ENCODE assay signal across 8 mouse cellular contexts in the genomic region with DNA sequence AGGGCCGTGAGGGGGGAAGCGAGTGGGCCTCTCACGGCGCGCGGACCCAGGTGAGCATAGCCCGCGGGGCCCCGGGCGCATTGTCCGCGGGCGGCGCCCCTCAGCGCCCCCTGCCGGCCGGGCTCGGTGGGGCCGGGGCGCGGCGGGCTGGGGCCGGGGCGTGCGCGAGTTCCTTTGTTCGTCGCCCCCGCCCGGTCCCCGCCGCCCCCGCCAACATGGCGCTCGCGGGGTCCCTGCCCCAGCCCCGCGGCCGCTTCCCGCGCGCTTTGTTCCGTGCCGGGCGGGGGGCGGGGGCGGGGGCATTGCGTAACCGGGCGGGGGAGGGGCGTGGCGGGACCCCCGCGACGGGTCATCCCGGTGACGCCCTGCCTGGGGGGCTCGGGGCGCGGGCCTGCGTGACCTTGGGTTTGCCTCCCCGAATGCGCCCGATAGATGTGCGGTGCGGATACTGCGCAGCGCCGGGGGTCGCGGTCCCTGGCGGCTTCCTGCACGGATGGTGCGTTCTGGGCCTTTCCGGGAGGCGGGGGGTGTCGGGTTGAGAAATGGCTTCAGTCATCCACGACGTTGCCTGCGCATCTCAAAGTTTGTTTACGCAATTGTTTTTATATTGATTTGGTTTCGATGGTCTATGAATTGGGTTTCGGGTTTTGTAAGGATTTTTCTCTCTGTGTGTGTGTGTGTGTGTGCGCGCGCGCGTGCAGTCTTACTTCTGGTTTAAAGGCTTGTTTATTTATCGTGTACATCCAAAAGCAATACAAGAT. TPM values are rescaled to one million over a fixed set of nuclear protein-coding genes. Genes with fewer than 3 reads are reported as not detected.
DNase-seq lines count a peak whose midpoint lies in the region; ATAC-seq and TF ChIP-seq lines count a peak whose summit lies in the region.

No protein-coding gene starts in this region.

- H3K9me3 ChIP-seq in heart, embryonic 15.5 days (replicated peaks): no peaks in the 10 kb centered on the region
- H3K9me3 ChIP-seq in liver, embryonic 13.5 days (replicated peaks): no peaks in the 10 kb centered on the region

- peak; percentile 63 for ATAC-seq in heart, embryonic 15.5 days (replicated peaks; ENCODE audit: insufficient number of reproducible peaks, insufficient read depth, low FRiP score, low read depth)
- ATAC-seq in liver, embryonic 13.5 days (ENCODE audit: low read depth): peak; percentile 83

- peaks cover 2% of the 10 kb centered on the region; the same call in 1 of the 2 replicates for H3K4me1 ChIP-seq in embryonic fibroblast, embryonic 13.5 days (ENCODE audit: control insufficient read depth, insufficient read depth, low read length)
- H3K4me1 ChIP-seq in heart, embryonic 15.5 days (replicated peaks): peaks cover 27% of the 10 kb centered on the region
- peaks cover 28% of the 10 kb centered on the region for H3K4me1 ChIP-seq in liver, embryonic 13.5 days (replicated peaks)

- H3K27ac ChIP-seq in embryonic fibroblast, embryonic 13.5 days (ENCODE audit: insufficient read depth, low read length): peak overlapping the region; percentile 85
- peak overlapping the region; percentile 96 for H3K27ac ChIP-seq in heart, embryonic 15.5 days
- H3K27ac ChIP-seq in liver, embryonic 13.5 days: peak overlapping the region; percentile 71

- WGBS in heart, embryonic 15.5 days: 2% methylated on average over 62 of the region's 89 CpGs
- WGBS in liver, embryonic 13.5 days (ENCODE audit: insufficient replicate concordance): 1% methylated on average over 70 of the region's 89 CpGs

- DNase-seq in 416B (ENCODE audit: low read depth): peak; percentile 62
- DNase-seq in adrenal gland, postnatal 14 days: peak; percentile 80
- peak; percentile 82 for DNase-seq in kidney, postnatal 10 days
- DNase-seq in liver, embryonic 13.5 days: peak; percentile 9
- peak; percentile 81 for DNase-seq in naive thymus-derived CD4-positive, alpha-beta T cell, adult 2 months (ENCODE audit: low read depth)
- peak; percentile 68 for DNase-seq in splenic B cell, adult 2 months (ENCODE audit: low read depth, low spot score)

- peak overlapping the region; percentile 85 for H3K4me3 ChIP-seq in embryonic fibroblast, embryonic 13.5 days (ENCODE audit: insufficient read depth, low read length)
- H3K4me3 ChIP-seq in heart, embryonic 15.5 days: peak overlapping the region; percentile 95
- peak overlapping the region; percentile 81 for H3K4me3 ChIP-seq in liver, embryonic 13.5 days (replicated peaks)

- H3K4me2 ChIP-seq in heart, embryonic 15.5 days: peak overlapping the region; percentile 97
- H3K4me2 ChIP-seq in liver, embryonic 13.5 days: peak overlapping the region; percentile 89

- TF ChIP-seq POLR2A in embryonic fibroblast, embryonic 13.5 days (IDR thresholded peaks at IDR 0.05; ENCODE audit: low read depth, low read length): 0 out of 2 replicates have a peak, but pooled peaks have one; percentile 12

- peak overlapping the region; percentile 96 for H3K9ac ChIP-seq in heart, embryonic 15.5 days
- H3K9ac ChIP-seq in liver, embryonic 13.5 days: peak overlapping the region; percentile 84

- H3K27me3 ChIP-seq in heart, embryonic 15.5 days: no peaks in the 10 kb centered on the region
- H3K27me3 ChIP-seq in liver, embryonic 13.5 days: peaks cover 17% of the 10 kb centered on the region
- H3K27me3 ChIP-seq in splenic B cell, adult 2 months (ENCODE audit: control insufficient read depth, insufficient read depth, low read length, poor library complexity, severe bottlenecking): no peaks in the 10 kb centered on the region

- no peaks in the 10 kb centered on the region; the same call in 1 of the 2 replicates for H3K36me3 ChIP-seq in heart, embryonic 15.5 days
- H3K36me3 ChIP-seq in liver, embryonic 13.5 days: peaks cover 8% of the 10 kb centered on the region; the same call in 1 of the 2 replicates
- H3K36me3 ChIP-seq in splenic B cell, adult 2 months (ENCODE audit: control insufficient read depth, insufficient read depth, low read length, poor library complexity, severe bottlenecking): no peaks in the 10 kb centered on the region

- TF ChIP-seq CTCF in embryonic fibroblast, embryonic 13.5 days (IDR thresholded peaks at IDR 0.05; ENCODE audit: borderline replicate concordance, insufficient read depth, low read length): no peak

RNA-seq across cellular contexts. Expression of a gene that starts 0.5 kb away (rescaled TPM):
- 64.3 and 66.8 TPM in 2 replicates for total RNA-seq in adrenal gland, postnatal 14 days (2021)
- 69.7 and 97.1 TPM in 2 replicates for polyA plus RNA-seq in embryonic fibroblast, embryonic 13.5 days (2011; ENCODE audit: insufficient read length, low read depth, missing spikeins)
- 45.1 and 51.6 TPM in 2 replicates for polyA plus RNA-seq in heart, embryonic 15.5 days (2015; fragmentation: Nextera tagmentation; extraction: Ambion mirVana)
- 10.7 and 11.9 TPM in 2 replicates for polyA plus RNA-seq in liver, embryonic 13.5 days (2015; fragmentation: Nextera tagmentation; extraction: Ambion mirVana)

Comparison
In these comparisons a context has a peak if more than half of its experiments do, and no peak if none do; other contexts are left out.
1. Peak in every context shown above with its lines: DNase-seq, ATAC-seq, H3K4me3 ChIP-seq and H3K27ac ChIP-seq.
2. DNase-seq: peak in every context shown above with its lines; median percentile 82 in kidney, postnatal 10 days; 81 in naive thymus-derived CD4-positive, alpha-beta T cell, adult 2 months; 80 in adrenal gland, postnatal 14 days; 68 in splenic B cell, adult 2 months; 62 in 416B; 9 in liver, embryonic 13.5 days.